Mouse (Mus musculus) E14TG2a.4 (cell line): ENCODE data around the gene Cdc6.

ENCODE experiments used
- H3K27me3 ChIP-seq: 2 replicates; pipeline ENCODE4 v1.6.1; 2014; ENCODE audit warnings: low read length, control low read depth; ENCODE audit not compliant: insufficient read depth
- H3K36me3 ChIP-seq: 2 replicates; pipeline ENCODE4 v1.6.1; 2014; ENCODE audit warnings: low read length, control low read depth; ENCODE audit not compliant: insufficient read depth
- H3K4me1 ChIP-seq: replicated peaks from 2 replicates; pipeline ENCODE4 v1.6.1; 2014; ENCODE audit warnings: low read depth, low read length, control low read depth
- H3K4me3 ChIP-seq: replicated peaks from 2 replicates; pipeline ENCODE4 v1.5.1; 2014; ENCODE audit warnings: mild to moderate bottlenecking, low read length
- H3K9me3 ChIP-seq: 2 replicates; pipeline ENCODE4 v1.6.1; 2014; ENCODE audit warnings: low read length, control low read depth
- CTCF ChIP-seq: conservative IDR thresholded peaks from 2 replicates; pipeline ENCODE4 v1.5.1; 2014; ENCODE audit warnings: low read length
- NANOG ChIP-seq: IDR thresholded peaks from 2 replicates; pipeline ENCODE4 v1.6.1; 2014; ENCODE audit warnings: borderline replicate concordance, low read length, mixed read lengths
- POU5F1 ChIP-seq: IDR thresholded peaks from 2 replicates; pipeline ENCODE4 v1.6.1; 2014; ENCODE audit warnings: low read length, borderline replicate concordance

Cdc6 gene

DNA sequence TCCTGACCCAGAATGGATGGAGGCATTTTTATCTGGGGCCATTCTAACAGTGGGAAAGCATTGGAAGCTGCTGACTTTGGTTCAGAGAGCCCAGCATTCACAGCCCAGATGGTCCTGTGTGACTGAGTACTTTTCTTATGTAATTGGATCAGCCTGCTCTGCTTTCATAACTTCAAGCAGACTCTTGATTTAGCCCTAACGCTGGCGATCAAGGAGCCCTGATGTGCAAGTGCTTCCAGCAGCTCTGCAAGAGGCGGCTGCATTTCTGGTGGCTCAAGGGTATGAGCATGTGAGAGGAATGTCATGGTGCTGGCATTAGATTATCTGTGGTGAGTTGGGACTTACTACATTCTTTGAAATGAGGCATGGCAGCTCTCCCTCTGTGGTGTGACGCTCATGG is 35.6 kb upstream of the Cdc6 start:
- Histone ChIP-seq H3K36me3 (peaks cover 37% of the 10 kb centered on the region), H3K27me3 (no peaks in the 10 kb centered on the region), H3K9me3 (no peaks in the 10 kb centered on the region), H3K4me3 (no peak overlapping the region), H3K4me1 (peaks cover 34% of the 10 kb centered on the region)
- TF ChIP-seq CTCF (no peak), POU5F1 (no peak), NANOG (no peak)

DNA sequence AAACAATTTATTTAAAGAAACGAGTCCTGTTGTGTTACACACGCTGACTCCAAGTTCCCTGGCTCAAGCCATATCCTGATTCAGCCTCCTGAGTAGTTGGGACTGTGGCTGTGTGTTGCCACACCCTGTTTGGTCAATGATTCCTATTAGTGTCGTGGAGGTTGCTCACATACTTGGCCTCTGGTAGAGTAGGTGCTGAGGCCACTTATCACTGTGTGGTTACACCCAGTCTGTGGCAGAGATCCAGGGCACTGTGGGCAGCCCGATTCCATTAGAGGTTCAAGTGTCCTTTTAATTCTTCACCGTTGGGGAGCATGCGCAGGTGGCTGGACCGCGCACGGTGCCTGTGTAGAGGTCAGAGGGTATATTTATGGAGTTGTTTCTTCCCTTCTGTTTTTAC is 33.7 kb upstream of the Cdc6 start:
- Histone ChIP-seq H3K36me3 (peaks cover 28% of the 10 kb centered on the region; the same call in 1 of the 2 replicates), H3K4me3 (no peak overlapping the region), H3K4me1 (peaks cover 33% of the 10 kb centered on the region), H3K9me3 (no peaks in the 10 kb centered on the region), H3K27me3 (no peaks in the 10 kb centered on the region)
- TF ChIP-seq NANOG: no peak
- TF ChIP-seq CTCF: no peak
- no peak for TF ChIP-seq POU5F1

GRCm38 (mm10) chr11:98877001-98877400 is 30.6 kb upstream of the Cdc6 start:
- Histone ChIP-seq H3K9me3 (no peaks in the 10 kb centered on the region), H3K4me3 (no peak overlapping the region), H3K36me3 (peaks cover 9% of the 10 kb centered on the region; the same call in 1 of the 2 replicates), H3K4me1 (peaks cover 27% of the 10 kb centered on the region), H3K27me3 (no peaks in the 10 kb centered on the region)
- TF ChIP-seq POU5F1 (no peak), CTCF (no peak)

DNA sequence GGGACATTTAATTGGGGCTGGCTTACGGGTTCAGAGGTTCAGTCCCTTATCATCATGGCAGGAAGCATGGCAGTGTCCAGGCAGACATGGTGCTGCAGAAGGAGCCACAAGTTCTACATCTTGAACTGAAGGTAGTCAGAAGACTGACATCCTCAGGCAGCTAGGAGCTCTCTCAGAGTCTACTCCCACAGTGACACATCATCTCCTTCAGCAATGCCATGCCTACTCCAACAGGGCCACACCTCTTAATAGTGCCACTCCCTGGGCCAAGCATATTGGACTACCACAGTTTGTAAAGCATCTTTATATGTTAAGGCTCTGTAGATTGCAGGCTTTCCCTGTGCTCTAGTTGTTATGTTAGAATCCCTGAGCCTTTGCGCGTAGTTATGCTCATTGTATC is 19.9 kb upstream of the Cdc6 start:
- H3K27me3 ChIP-seq: no peaks in the 10 kb centered on the region
- TF ChIP-seq NANOG: no peak
- no peak for TF ChIP-seq CTCF
- TF ChIP-seq POU5F1: no peak

DNA sequence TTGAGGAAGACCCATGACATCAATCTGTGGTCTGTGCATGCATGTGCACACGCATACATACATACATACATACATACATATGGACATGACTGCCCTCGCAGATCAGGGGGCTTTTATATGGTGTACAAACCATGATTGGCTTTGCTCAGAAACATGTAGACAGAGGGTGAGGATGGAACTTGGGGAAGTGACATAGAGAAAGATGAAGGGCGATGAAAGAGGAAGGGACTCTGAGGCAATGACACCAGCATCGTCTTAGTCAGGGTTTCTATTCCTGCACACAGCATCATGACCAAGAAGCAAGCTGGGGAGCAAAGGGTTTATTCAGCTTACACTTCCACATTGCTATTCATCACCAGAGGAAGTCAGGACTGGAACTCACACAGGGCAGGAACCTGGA is 18.5 kb upstream of the Cdc6 start:
- TF ChIP-seq CTCF (no peak), NANOG (no peak), POU5F1 (no peak)
- Histone ChIP-seq H3K9me3 (no peaks in the 10 kb centered on the region), H3K4me1 (peaks cover 42% of the 10 kb centered on the region), H3K4me3 (no peak overlapping the region), H3K36me3 (peaks cover 84% of the 10 kb centered on the region), H3K27me3 (no peaks in the 10 kb centered on the region)

More for the DNA sequence above, 19.9 kb upstream of the Cdc6 start:
- Histone ChIP-seq H3K9me3 (no peaks in the 10 kb centered on the region), H3K36me3 (peaks cover 76% of the 10 kb centered on the region), H3K4me1 (peaks cover 28% of the 10 kb centered on the region), H3K4me3 (no peak overlapping the region)

DNA sequence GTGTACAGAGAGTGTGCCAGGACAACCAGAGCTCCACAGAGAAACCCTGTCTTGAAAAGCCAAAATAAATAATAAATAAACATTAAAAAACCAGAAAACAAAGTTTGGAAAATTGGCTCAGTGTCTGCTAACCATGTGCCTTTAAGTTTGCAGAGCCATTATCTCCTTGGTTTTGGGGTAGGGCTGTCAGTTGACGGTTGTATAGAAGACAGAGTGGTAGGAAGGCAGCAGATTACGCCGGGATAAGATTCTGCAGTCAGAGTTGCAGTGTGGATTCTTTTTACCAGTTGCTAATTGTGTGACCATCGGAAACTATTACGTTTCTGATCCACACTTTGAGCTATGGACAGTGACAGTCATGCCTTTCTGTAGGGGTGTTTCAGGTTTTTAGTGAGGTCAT is 17.6 kb upstream of the Cdc6 start:
- Histone ChIP-seq H3K9me3 (no peaks in the 10 kb centered on the region), H3K36me3 (peaks cover 84% of the 10 kb centered on the region), H3K4me3 (no peak overlapping the region), H3K4me1 (peaks cover 49% of the 10 kb centered on the region), H3K27me3 (no peaks in the 10 kb centered on the region)
- TF ChIP-seq POU5F1: no peak
- TF ChIP-seq NANOG: no peak
- no peak for TF ChIP-seq CTCF

- peaks cover 59% of the 10 kb centered on the region for H3K4me1 ChIP-seq
- H3K27me3 ChIP-seq: no peaks in the 10 kb centered on the region
- peaks cover 80% of the 10 kb centered on the region for H3K36me3 ChIP-seq
- peak overlapping the region; percentile 50 for H3K4me3 ChIP-seq
- H3K9me3 ChIP-seq: no peaks in the 10 kb centered on the region
- TF ChIP-seq POU5F1: no peak
Measured at GRCm38 (mm10) chr11:98892426-98892825, 15.2 kb upstream of the Cdc6 start.

- Histone ChIP-seq H3K36me3 (peaks cover 67% of the 10 kb centered on the region), H3K4me3 (peak overlapping the region; percentile 50), H3K27me3 (no peaks in the 10 kb centered on the region), H3K9me3 (no peaks in the 10 kb centered on the region), H3K4me1 (peaks cover 63% of the 10 kb centered on the region)
- TF ChIP-seq CTCF (no peak), NANOG (no peak), POU5F1 (no peak)
Measured at GRCm38 (mm10) chr11:98900529-98901125, 7.0 kb upstream of the Cdc6 start.

DNA sequence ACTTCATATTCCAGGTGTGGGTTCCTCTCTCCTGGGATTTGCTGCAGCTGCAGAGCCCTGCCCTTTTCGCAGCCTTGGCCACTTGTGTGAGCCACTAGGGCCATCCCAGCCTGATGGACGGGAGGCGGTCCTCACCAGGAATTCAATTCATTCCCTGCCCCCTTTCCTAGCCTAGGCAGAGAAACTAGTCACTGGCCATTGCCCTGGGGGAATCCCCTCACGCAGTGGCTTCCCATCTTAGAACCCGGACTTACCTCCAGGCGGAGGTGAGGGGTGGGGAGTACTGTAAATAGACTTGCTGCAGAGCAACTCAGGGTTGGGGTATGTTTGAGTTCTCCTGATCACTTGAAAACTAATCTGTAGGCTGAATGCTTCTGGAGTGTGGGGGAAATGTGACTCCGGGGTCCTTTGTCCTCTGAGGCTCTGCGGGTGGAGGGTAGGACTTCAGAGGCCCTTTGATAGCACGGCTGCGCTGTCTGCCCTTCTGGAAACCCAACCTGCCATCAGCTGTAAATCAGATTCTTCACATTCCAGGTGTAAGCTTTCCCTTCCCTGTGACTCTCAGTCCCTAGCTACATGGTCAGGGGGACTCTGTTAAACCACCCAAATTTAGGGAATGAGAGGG is 4.9 kb upstream of the Cdc6 start:
- H3K4me1 ChIP-seq: peaks cover 76% of the 10 kb centered on the region
- H3K9me3 ChIP-seq: no peaks in the 10 kb centered on the region
- peaks cover 51% of the 10 kb centered on the region for H3K36me3 ChIP-seq
- TF ChIP-seq POU5F1 (no peak), CTCF (no peak), NANOG (no peak)
- peak overlapping the region; percentile 18 for H3K4me3 ChIP-seq
- H3K27me3 ChIP-seq: no peaks in the 10 kb centered on the region
